Mouse (Mus musculus) heart, adult 8-10 months (tissue): ENCODE measurements around the gene Zfand5. TPM values are rescaled to one million over a fixed set of nuclear protein-coding genes. Genes with fewer than 3 reads are reported as not detected.
"Not testable (repeated sequence)": the region's sequence is repeated elsewhere in the genome, so short reads cannot be mapped to it uniquely, and the experiment has no call there.

Experiments used
- DNase-seq: peaks from one replicate; pipeline ENCODE4 v3.0.0; 2022; ENCODE audit warnings: low spot score
- total RNA-seq, 4 experiments: library from RNA; stranded (reverse); gene quantifications; 2 replicates each; pipeline ENCODE4 v1.2.4; 2022

The Zfand5 gene
- 100 to 1,000 TPM; 106 to 135 (median 128) TPM for total RNA-seq

DNA sequence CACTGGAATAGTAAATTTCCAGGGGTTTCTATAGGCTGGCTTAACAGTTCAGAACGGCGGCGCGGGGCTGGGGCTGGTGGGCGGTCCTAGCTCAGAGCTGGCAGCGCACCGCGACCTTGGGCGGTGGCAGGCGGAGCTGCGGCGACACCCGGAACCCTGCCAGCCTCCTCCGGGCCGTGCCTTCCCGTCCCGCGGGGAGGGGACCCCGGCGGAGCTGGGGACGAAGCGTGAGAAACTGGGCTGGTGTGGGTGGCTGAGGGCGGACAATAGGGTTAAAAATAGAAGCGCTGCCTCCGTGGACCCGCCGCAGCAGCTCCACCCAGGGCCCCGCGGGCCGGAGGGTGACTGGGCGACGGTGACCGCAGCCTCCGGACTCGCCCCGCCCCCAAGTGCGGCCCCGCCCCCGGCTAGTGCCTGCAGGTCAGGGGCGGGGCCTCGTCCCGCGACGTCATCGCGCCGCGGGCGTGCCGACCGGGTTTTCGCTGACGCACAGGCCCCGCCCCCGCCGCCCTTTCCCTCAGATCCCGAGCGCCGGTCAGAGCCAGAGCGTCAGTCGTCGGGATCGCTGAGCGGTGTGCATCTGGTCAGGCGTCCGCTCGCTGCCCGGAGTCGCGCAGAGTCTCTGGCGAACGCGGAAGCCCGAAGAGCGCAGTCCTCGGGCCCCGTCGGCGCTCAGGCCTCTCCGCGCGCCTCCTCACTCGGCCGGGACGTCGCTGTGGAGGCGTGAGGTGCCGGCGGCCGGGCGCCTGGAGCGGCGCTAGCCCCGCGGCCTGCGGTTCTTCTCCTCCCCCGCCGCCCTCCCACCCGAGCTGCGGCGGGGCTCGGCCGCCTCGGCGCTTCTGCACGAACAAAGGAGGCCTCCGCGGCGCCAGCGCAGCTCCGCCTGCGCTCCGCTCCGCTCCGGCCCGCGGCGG lies at the start of gene Zfand5:
Gene Zfand5, plus strand, starts transcription at position 538 of the 914 bp plus-strand sequence.
- peak; percentile 96 for DNase-seq

- DNase-seq: peak; percentile 7
Observed at GRCm38 (mm10) chr19:21227131-21227530, 44.9 kb upstream of the Zfand5 start.

DNA sequence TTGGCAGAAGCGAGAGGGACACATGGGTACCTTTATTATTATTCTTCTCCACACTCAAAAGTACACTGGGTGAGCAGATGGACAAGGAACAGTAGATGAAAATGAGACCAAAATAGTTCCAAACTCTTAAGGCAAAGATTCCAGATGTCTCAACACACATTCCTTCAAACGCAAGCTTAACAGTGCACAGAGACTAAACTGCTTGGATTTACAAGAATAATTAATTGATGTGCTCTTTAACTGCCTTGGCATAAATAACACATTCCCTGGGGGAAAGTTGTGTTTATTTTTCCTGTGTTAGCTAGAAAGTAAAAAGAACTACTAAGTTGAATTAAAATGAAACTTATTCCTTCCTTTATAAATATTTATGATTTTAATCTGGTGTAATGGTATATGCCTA lies 44.3 kb upstream of the Zfand5 start:
- no peak for DNase-seq

DNA sequence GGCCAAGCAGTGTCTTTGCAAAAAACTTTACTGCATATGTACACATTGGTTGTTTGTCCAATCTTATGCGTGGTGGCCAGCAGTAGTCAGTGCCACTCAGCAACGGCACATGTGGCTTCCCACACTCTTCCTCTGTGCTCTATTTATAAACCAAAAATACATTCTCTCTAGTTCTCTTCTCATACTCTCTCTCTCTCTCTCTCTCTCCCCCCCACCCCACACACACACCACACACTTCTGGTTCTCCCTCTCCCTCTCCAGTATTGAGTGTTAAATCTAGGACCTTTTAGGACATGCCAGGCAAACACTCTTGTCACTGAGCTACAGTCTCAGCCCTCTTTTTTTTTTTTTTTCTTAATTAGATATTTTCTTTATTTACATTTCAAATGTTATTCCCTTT lies 23.3 kb upstream of the Zfand5 start:
- not testable (repeated sequence) for DNase-seq

GRCm38 (mm10) chr19:21253846-21254245 lies 18.2 kb upstream of the Zfand5 start:
- DNase-seq: no peak

DNA sequence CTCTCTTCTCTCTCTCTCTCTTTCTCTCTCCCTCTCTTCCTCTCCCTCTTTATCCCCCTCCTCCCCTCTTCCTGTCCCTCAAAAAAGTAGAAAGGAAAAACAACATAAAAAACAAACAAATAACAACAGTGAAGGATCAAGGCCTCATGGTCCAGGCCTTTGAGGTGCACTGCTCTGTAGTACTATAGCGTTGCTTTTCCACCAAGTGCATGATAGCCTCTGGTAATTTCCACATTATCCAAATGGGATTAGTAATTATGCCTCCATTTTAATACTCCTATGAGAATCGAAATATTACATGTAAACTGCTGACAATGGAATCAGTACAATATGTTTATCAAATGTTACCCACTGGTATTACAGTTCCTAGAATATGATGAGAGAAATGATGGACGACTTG lies 16.2 kb upstream of the Zfand5 start:
- DNase-seq: no peak

DNA sequence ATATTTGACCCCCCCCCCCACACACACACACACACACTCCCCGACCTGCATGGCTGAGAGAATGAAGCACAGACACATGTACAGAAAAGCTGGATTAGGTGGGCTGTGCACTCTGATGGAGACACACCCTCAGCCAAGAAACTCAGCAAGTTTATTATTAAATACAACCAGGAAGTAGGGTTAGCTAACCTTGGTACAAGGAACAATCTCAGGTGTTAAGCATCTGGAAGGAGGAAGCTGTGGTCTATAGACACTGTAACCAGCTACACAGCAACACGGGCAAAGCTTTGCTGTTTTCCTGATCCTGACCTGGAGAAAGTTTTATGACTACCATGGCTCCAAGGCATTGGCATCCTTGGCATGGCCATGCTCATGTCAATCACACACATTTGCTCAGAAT lies 12.6 kb upstream of the Zfand5 start:
- no peak for DNase-seq

DNA sequence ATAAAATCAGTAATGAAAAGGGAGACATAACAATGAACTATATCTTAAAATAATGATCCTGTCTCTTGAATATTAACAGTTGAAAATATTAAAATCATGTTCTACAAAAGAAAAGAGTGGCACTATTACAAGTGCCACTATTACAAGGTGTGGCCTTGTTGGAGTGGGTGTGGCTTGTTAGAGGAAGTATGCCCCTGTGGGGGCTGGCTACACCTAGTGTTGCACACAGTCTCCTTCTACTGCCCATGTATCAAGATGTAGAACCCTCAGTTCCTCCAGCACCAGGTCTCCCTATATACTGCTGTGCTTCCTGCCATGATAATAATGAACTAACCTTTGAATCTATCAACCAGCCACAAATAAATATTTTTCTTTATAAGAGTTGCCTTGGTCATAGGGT lies 11.8 kb upstream of the Zfand5 start:
- no peak for DNase-seq

GRCm38 (mm10) chr19:21271186-21271585 lies 892 bp upstream of the Zfand5 start:
- DNase-seq: no peak

GRCm38 (mm10) chr19:21272655-21273284 lies 692 bp downstream of the Zfand5 start:
- peak; percentile 53 for DNase-seq

- peak; percentile 8 for DNase-seq
Observed at GRCm38 (mm10) chr19:21273440-21273839, 1.4 kb downstream of the Zfand5 start.

DNA sequence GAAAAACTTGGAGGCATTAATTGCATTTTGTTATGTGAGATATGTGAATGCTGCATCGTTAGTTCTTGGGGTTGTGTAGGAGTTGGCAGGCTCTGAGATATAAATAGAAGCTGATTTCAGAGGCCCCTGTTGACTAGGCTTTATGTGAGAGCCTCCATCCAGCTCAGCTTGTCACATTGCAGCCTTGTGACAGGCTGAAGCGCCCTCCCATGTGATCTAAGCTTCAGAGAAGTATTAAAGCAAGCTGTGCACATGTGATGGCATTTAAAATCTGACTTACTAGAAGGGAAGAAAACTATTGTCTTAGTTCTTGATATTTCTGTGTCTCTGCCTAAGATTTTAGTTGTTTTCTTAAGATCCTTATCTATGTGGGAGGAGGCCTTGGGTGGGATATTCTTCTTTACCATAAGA lies 2.1 kb downstream of the Zfand5 start:
- peak; percentile 85 for DNase-seq

- peak; percentile 9 for DNase-seq
Observed at GRCm38 (mm10) chr19:21274714-21275113, 2.6 kb downstream of the Zfand5 start.

DNA sequence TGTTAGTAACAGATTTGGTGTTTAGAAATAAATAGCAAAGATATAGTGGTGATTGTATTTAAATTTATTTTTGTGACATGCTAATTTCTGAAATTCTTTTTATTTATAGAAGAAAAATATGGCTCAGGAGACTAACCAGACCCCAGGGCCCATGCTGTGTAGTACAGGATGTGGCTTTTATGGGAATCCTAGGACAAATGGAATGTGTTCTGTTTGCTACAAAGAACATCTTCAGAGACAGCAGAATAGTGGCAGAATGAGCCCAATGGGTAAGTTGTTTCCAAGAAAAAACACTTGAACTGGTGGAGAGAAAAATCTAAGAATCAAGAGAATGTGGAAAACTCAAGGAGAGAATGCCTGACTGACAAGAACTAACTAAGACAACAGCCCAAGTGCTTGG lies 4.2 kb downstream of the Zfand5 start:
- DNase-seq: no peak

GRCm38 (mm10) chr19:21286421-21287097 lies 14.5 kb downstream of the Zfand5 start:
- no peak for DNase-seq

DNA sequence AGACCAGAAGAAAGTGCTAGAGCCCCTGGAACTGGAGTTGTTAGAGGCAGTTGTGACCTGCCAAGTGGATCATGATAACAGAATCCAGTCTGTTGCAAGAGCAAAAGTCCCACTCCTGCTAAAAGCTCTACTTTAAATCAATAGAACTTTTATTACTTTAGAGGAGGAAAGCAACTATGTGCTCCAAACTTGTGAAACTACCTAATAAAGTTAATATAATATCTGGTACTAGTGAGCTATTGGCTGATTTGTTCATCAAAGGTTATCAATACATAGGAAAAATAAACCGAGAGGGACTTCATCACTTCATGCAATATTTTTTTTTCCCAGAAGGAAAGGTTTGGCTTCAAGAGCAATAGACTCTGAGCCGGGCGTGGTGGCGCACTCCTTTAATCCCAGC lies 25.3 kb downstream of the Zfand5 start:
- no peak for DNase-seq

DNA sequence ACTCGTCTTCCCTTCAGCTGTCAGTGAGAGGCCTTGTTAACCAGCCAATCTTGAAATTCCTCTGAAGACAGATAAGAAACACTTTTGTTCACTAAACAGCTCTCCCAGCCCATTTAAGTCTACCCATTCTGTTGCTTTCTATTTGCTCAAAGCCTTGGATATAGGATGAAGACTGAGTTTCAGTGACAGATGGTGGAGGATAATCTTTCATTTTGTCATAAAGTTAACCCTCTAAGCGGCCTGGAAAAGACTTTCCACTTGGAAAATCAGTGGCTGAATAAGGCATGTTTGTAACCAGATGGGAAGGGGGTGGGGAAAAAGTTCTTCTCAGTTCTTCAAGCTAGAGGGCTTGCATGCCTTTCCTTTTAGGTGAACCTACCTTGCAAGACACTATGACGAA lies 29.7 kb downstream of the Zfand5 start:
- no peak for DNase-seq

GRCm38 (mm10) chr19:21307755-21308154 lies 35.7 kb downstream of the Zfand5 start:
- DNase-seq: no peak

DNA sequence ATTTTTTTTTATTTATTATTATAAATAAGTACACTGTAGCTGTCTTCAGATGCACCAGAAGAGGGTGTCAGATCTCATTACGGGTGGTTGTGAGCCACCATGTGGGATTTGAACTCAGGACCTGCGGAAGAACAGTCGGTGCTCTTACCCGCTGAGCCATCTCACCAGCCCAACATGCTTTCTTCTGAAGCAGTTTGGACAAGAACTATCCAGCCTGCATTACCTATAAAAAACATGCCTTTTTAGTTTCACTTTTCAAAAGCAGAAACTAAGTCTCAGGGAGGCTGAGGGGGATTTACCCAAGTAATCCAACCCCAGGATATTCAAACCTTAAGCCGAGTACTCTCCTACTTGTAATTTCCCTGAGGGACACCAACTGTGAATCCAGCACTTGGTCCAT lies 38.3 kb downstream of the Zfand5 start:
- not testable (repeated sequence) for DNase-seq

DNA sequence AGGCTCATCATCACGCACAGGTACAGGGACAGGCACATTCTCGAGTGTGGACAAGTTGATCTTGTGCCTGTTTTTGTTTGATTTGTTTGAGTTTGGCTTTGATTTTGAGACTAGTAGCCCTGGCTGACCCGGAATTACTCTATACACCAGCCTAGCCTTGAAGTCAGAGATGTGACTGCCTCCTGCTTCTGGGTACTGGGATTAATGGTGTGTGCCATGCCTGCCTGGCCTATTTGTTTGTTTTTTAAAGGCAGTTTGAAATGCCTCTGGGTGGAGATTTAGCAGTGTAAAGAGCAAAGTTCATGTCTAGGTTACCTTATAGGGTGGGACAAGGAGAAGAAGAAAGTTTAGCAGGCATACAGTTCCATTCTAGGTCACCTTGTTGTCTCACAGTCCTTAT lies 43.6 kb downstream of the Zfand5 start:
- DNase-seq: no peak

- no peak for DNase-seq
Observed at GRCm38 (mm10) chr19:21319618-21320017, 47.5 kb downstream of the Zfand5 start.

DNA sequence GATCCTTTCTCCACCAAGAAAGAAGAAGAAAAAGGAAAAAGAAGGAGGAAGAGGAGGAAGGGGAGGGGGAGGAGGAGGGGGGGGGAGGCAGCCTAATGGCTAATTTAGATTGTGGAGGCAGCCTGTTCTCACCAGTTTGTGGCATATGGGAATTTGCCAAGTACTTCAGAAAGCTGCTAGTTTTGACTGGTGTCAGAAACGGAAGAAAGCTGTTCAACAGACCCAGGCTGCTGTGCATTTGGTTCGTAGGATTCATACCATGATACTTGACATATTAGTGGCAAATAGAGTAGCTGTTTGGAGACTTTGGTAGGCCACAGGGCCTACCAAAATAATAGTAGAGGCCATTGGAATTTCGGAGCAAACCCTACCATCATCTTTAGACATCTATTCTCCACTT lies 53.3 kb downstream of the Zfand5 start:
- DNase-seq: no peak
